Mouse (Mus musculus) ES-CJ7 (cell line): ENCODE results near the gene Agbl3.

ENCODE experiments used
- DNase-seq: peaks from one replicate; pipeline ENCODE4 v3.0.0; 2011; ENCODE audit warnings: low read depth, low spot score

The Agbl3 gene

DNA sequence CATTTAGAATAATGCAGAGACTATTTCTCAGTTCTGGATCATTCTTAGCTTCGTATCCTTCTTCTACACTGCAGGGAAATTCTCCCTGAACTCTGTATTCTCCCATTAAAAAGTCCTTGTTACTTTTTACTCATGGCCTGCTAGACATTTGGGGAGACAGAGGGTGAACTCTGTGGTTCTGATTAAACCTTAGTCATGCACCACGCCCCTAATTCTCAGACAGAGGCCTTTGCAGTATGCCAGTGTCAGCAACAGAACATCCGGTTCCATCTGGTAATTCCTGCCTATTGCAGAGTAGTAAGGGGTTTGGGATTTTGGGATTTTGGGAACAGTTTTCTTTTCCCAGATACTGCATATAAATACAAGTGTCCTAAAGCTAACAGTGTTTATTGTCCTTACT, 16.6 kb downstream of the Agbl3 start:
- DNase-seq = no peak

DNA sequence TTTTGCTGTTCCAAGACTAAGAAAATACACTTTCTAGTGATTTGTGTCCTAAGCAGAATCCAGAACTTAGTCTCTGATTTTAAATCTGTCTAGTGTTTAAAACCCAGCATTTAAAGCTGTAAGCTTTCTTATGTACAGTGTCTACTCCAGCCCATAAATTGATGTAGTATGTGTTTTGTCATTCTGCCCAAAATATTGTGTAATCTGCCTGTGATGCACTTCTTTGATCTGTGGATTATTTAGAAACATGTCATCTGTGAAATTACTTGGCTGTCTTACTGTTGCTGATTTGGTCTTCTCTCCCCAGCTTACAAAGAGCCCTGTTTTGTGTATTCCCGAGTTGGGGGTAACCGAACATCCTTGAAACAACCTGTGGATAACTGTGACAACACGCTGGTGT, 17.7 kb downstream of the Agbl3 start:
- DNase-seq = no peak

DNA sequence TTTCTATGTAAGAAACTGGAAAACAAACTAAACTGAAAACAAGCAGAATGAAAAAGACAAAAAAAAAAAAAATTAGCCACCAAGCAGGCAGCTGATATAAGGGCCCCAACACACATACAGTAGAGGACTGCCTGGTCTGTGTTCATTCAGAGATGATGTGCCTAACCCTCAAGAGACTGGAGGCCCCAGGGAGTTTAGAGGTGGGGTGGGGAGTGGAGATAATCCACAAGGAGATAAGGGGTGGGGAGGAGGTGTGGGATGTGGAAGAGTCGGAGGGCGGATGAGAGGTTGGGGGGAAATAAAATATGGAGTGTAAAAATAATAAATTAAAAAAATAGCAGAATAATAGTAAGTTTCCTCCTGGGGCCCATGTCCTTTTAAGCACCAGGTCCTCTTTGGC, 25.4 kb downstream of the Agbl3 start:
- no peak for DNase-seq

DNA sequence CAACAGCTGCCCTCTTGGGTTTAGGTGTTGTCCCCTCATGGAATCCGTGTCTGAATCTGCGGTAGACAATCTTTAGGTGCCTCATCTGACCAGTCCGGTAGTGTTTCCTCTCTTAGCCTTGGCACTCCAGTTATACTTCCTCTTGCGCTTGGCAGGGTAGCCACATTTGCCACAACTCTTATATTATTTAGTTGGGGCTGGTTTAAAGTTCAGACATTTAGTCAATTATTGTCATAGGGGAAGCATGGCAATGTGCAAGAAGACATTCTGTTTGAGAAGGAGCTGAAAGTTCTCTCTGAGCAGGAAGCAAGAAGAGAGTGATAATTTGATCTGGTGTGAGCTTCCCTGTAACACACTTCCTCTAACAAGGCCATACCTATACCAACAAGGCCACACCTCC, 30.4 kb downstream of the Agbl3 start:
- no peak for DNase-seq

DNA sequence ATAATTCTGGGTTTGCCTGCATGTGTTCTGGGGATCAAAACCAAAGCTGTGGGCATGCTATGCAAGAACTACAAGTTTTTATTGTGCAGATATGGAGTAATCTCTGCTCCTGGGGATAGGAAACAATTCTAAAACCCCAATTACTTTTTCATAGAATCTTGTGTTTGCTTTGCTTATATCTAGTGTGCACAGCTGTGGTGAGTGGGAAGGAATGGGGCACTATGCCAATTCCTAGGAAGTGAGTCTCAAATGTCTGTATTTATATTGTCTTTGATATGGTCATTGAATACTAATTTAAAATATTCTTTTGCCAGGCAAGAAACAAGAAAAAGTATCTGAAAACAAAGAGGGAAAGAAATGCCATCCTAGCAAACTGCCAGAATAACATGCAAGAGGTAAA, 44.2 kb downstream of the Agbl3 start:
- DNase-seq = no peak

DNA sequence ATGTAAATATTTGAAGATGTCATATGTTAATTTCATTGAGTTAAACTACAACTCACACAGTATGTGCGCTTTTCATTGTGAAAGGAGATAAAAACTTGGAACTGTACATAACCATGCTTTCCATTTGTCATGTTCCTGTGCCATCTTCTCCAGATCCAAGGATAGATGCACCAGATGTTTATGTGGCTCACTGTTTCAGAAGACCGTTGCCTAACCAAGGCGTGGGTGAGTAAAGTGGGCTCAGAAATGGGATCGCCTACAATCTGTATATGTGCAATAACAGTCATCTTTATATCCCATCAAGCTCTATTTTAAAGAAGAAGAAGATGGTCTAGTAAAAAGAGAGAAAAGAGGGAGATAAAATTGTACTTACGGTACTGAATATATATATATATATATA, 52.1 kb downstream of the Agbl3 start:
- DNase-seq = no peak

GRCm38 (mm10) chr6:34861546-34862053, 81.4 kb downstream of the Agbl3 start:
- DNase-seq = no peak

- DNase-seq = no peak
These were observed 82.1 kb downstream of the Agbl3 start for GRCm38 (mm10) chr6:34862381-34862780.

DNA sequence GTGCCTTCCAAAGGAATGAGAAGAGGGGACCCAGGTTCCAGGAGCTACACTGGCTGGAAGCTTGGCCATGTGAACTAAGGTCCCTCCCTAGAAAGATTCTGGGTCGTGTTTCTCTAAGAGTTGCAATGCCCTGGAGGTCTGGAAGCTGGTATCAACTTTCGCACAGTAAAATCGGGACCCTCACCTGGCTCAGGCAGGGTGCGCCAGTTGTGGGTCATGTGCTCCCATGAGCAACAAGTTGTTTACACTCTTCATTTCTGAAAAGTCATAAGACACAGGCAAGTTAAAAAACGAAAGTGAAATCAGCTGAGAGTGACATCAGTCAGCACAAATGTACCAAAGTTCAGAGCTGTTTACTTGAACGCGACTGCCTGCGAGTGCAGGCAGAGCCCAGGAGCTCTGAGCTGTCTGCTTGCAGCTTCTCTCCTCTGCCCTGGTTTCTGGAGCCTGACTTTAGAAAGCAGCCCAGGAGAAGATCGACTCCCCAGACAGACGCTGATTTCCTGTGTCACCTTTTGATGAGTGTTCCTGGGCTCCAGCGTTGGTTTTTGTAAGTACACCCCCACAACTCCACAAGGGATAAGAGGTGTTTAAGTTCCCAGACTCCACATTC, 82.7 kb downstream of the Agbl3 start, which contains the start of gene Tmem140:
Gene Tmem140 (plus strand): TSS at position 356 of the 613 bp plus-strand sequence.
- DNase-seq = no peak

- no peak for DNase-seq
These were observed 83.7 kb downstream of the Agbl3 start for GRCm38 (mm10) chr6:34863786-34864514.

DNA sequence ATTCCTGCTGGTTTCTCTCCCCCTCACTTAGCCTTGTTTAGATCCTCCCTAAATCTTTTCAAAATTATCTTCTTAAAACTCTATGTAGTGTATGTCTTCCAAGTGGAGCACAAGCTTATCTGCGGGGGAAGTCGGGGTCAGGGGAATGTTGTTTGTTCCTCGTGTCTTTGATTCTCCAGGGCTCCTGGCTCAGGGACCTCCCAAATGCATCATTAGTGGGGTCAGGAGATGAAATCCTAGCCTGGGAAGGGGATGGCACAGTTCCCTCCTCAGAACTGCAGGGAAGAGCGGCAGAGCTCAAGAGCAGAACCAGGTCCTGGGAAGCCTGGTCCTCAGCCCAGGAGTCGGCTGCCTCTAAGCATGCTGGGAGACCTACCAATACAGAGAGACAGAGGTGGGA, 85.0 kb downstream of the Agbl3 start:
- DNase-seq = no peak

GRCm38 (mm10) chr6:34865711-34866593, 85.7 kb downstream of the Agbl3 start:
- no peak for DNase-seq

DNA sequence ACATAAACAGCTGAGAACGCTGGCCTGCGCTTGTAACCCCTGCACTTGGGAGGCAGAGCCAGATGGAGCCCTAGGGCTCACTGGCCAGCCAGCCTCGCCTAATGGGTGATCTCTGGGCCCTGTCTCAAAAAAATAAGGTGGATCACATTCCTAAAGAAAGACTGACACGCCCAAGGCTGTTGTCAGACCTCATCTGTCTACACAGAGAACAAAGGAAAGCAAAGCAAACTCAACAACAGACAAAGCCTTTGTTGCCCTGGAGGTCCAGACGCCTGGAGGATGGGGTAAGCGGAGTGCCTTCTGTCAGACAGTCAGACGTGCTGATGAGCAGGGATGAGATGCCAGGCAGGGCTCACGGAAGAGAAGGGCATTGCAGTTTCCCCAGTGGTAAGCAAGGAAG, 86.6 kb downstream of the Agbl3 start:
- DNase-seq = peak; percentile 70

- DNase-seq = no peak
These were observed 87.2 kb downstream of the Agbl3 start for GRCm38 (mm10) chr6:34867301-34867994.

DNA sequence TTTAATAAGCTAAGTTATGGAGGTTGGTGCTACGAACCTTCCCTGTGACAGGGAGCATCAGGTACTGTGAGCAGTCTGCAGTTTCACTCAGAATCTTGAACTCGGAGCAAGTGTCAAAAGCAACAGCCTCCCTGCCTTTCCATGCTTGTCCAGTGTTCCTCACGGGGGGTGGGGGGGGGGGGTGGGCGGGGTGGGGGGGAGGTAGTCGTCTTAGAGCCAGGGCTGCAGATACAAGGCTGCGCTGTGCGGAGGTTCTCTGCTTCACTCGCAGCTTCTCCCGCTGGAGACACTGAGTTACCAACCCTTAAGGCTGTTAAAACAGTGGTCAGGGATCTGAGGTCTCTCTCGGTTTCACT, 87.7 kb downstream of the Agbl3 start:
- no peak for DNase-seq

- DNase-seq = no peak
These were observed 88.4 kb downstream of the Agbl3 start for GRCm38 (mm10) chr6:34868507-34869217.

- no peak for DNase-seq
These were observed 89.1 kb downstream of the Agbl3 start for GRCm38 (mm10) chr6:34869225-34869915.

GRCm38 (mm10) chr6:34870136-34870535, 89.9 kb downstream of the Agbl3 start:
- no peak for DNase-seq

DNA sequence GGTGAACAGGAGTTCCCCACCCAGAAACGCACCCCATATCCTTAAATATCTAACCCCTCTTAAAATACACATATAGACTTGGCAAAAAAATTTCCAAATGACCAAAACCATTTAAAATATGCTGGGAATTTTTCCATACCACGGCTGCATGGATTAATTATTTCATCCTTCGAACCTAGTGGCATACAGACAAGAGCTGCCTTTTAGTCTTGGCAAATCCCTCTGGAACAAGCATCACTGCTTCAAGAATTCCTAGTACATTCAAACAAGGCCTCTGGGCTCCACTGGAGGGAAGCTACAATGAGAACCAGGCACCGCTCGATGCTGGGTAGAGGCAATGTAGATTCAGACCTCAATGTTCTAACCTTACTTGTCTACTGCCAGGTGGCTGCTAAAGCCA, 90.5 kb downstream of the Agbl3 start:
- DNase-seq = no peak

- no peak for DNase-seq
These were observed 91.7 kb downstream of the Agbl3 start for GRCm38 (mm10) chr6:34871929-34872328.
